Mouse (Mus musculus): ENCODE results near the gene Rnf20. TPM values are rescaled to one million over a fixed set of nuclear protein-coding genes. Genes with fewer than 3 reads are reported as not detected.

The Rnf20 gene
- total and polyA plus RNA-seq, 2 experiments from 2014 or later, result 46.2 to 48.3 TPM

DNA sequence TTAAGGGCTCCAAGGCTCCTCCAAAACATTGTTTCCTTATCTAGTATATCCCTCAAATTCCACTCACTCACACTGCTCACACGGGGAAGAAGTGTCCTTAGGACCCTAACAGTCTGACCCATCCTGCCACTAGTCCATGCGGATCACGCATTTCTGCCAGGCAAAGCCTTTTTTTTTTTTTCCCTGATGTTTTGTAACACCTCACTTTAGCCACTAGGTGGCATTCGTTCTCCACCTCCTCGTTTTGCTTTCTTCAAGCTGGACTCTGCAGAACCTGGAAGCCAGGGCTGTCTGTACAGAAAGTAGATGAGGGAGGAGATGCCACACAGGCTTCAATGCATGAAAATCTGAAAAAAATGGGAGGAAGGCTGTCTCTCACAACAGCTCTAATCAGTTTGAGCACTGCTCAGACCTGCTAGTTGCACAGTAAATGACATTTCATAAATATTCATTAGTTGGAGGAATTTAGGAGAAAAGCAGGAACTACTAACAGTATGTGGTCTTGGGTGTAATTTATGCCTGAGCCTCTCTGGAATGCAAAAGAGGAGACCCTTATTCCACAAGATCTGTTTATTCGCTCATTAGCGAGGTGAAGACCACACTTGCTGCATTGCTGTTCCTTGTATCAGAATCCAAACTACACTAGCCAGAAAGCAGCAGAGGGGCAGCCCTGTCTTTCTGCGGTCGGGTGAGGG, 56.9 kb downstream of the Rnf20 start:
- H3K27me3 ChIP-seq (ENCODE audit: insufficient read depth, low read length), result no peaks in the 10 kb centered on the region
- H3K27ac ChIP-seq (ENCODE audit: low read depth, low read length), result no peak overlapping the region; the same call in 1 of the 2 replicates
- H3K4me2 ChIP-seq (ENCODE audit: low read depth, low read length, poor library complexity, severe bottlenecking), result no peak overlapping the region
- no peaks in the 10 kb centered on the region for H3K4me1 ChIP-seq (ENCODE audit: insufficient read depth, low read length)
- H3K9me3 ChIP-seq (ENCODE audit: low read length), result no peaks in the 10 kb centered on the region
- WGBS, result 14% methylated on average over 9 of the region's 9 CpGs
- peak; percentile 94 for TF ChIP-seq CTCF (IDR thresholded peaks at IDR 0.05)
- DNase-seq (ENCODE audit: low spot score) (peak; percentile 92), ATAC-seq (ENCODE audit: low FRiP score) (peak; percentile 79)
- no peak overlapping the region for H3K9ac ChIP-seq (replicated peaks; ENCODE audit: low read length, poor library complexity, severe bottlenecking)
- H3K4me3 ChIP-seq (ENCODE audit: low read depth, low read length), result no peak overlapping the region
- no peaks in the 10 kb centered on the region for H3K36me3 ChIP-seq (ENCODE audit: insufficient read depth, low read length)

GRCm38 (mm10) chr4:49691405-49692194, 59.8 kb downstream of the Rnf20 start:
- no peaks in the 10 kb centered on the region for H3K9me3 ChIP-seq (ENCODE audit: low read length)
- no peak for ATAC-seq (ENCODE audit: low FRiP score)
- no peak overlapping the region for H3K4me3 ChIP-seq (ENCODE audit: low read depth, low read length)
- no peak for TF ChIP-seq CTCF (IDR thresholded peaks at IDR 0.05)
- DNase-seq (ENCODE audit: low spot score), result no peak
- no peaks in the 10 kb centered on the region for H3K4me1 ChIP-seq (ENCODE audit: insufficient read depth, low read length)
- H3K36me3 ChIP-seq (ENCODE audit: insufficient read depth, low read length), result no peaks in the 10 kb centered on the region
- WGBS, result 41% methylated on average over 12 of the region's 12 CpGs
- H3K27ac ChIP-seq (ENCODE audit: low read depth, low read length), result no peak overlapping the region
- no peaks in the 10 kb centered on the region for H3K27me3 ChIP-seq (ENCODE audit: insufficient read depth, low read length)
- H3K4me2 ChIP-seq (ENCODE audit: low read depth, low read length, poor library complexity, severe bottlenecking), result no peak overlapping the region
- no peak overlapping the region for H3K9ac ChIP-seq (replicated peaks; ENCODE audit: low read length, poor library complexity, severe bottlenecking)

Other genes starting within 250 kb of the Rnf20 start
- gene Acnat2, start 223.9 kb upstream of the Rnf20 start, total RNA-seq (2014; rRNA removed), result not detected in 2 replicates
- not detected in 2 replicates for gene Acnat2, start 223.9 kb upstream of the Rnf20 start, polyA plus RNA-seq (2015; fragmentation: Nextera tagmentation; extraction: Ambion mirVana)
- gene Acnat1, start 158.1 kb upstream of the Rnf20 start, total RNA-seq (2014; rRNA removed), result 0.44 TPM in 1 of 2 replicates, not detected in the other
- gene Acnat1, start 158.1 kb upstream of the Rnf20 start, polyA plus RNA-seq (2015; fragmentation: Nextera tagmentation; extraction: Ambion mirVana), result not detected in 2 replicates
- gene Baat, start 125.4 kb upstream of the Rnf20 start, total RNA-seq (2014; rRNA removed), result not detected in 2 replicates
- not detected in 2 replicates for gene Baat, start 125.4 kb upstream of the Rnf20 start, polyA plus RNA-seq (2015; fragmentation: Nextera tagmentation; extraction: Ambion mirVana)
- gene Mrpl50, start 110.9 kb upstream of the Rnf20 start, total RNA-seq (2014; rRNA removed), result 36.6 and 44.3 TPM in 2 replicates
- gene Mrpl50, start 110.9 kb upstream of the Rnf20 start, polyA plus RNA-seq (2015; fragmentation: Nextera tagmentation; extraction: Ambion mirVana), result 75.7 and 76.7 TPM in 2 replicates
- 6.3 and 10.4 TPM in 2 replicates for gene Zfp189, start 110.8 kb upstream of the Rnf20 start, total RNA-seq (2014; rRNA removed)
- gene Zfp189, start 110.8 kb upstream of the Rnf20 start, polyA plus RNA-seq (2015; fragmentation: Nextera tagmentation; extraction: Ambion mirVana), result 4.2 and 6.0 TPM in 2 replicates
- 0.88 and 0.94 TPM in 2 replicates for gene Aldob, start 82.5 kb upstream of the Rnf20 start, total RNA-seq (2014; rRNA removed)
- 0.56 and 0.73 TPM in 2 replicates for gene Aldob, start 82.5 kb upstream of the Rnf20 start, polyA plus RNA-seq (2015; fragmentation: Nextera tagmentation; extraction: Ambion mirVana)
- 182 and 193 TPM in 2 replicates for gene Tmem246, start 34.1 kb upstream of the Rnf20 start, total RNA-seq (2014; rRNA removed)
- 164 and 180 TPM in 2 replicates for gene Tmem246, start 34.1 kb upstream of the Rnf20 start, polyA plus RNA-seq (2015; fragmentation: Nextera tagmentation; extraction: Ambion mirVana)
- 0.93 and 1.2 TPM in 2 replicates for gene Ppp3r2, start 50.0 kb downstream of the Rnf20 start, total RNA-seq (2014; rRNA removed)
- gene Ppp3r2, start 50.0 kb downstream of the Rnf20 start, polyA plus RNA-seq (2015; fragmentation: Nextera tagmentation; extraction: Ambion mirVana), result 0.33 and 0.52 TPM in 2 replicates
- 131 and 138 TPM in 2 replicates for gene Grin3a, start 213.7 kb downstream of the Rnf20 start, total RNA-seq (2014; rRNA removed)
- gene Grin3a, start 213.7 kb downstream of the Rnf20 start, polyA plus RNA-seq (2015; fragmentation: Nextera tagmentation; extraction: Ambion mirVana), result 35.5 and 40.4 TPM in 2 replicates